Mouse (Mus musculus): ENCODE data around the gene Comt. TPM values are rescaled to one million over a fixed set of nuclear protein-coding genes. Genes with fewer than 3 reads are reported as not detected.

The Comt gene
- polyA plus RNA-seq, 1 experiment from 2014 or later: 98.1 TPM

DNA sequence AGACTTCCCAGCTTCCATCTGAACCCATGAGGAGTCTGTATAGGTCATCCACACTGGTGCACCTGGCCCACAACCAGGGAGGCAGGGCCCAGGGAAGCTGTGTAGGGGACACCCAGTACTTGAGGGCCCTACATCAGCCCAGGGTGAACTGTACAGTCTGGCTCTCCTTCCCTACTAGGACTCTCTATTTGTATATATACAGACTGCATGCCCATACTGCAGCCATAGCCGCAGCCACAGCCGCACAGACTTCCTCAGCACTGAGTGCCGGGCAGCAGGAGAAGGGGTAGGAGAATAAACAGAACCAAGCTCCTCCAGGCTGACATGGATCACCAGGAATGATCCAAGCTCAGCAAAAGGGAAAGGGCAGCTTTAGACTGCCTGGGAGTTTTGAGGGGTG is 34.2 kb upstream of the Comt start:
- H3K4me3 ChIP-seq (replicated peaks; ENCODE audit: low read length): no peak overlapping the region
- H3K4me2 ChIP-seq (ENCODE audit: low read length): no peak overlapping the region
- no peak overlapping the region for H3K9ac ChIP-seq (replicated peaks; ENCODE audit: low read depth, low read length)
- WGBS: 96% methylated on average over 3 of the region's 3 CpGs
- H3K27me3 ChIP-seq (replicated peaks; ENCODE audit: control insufficient read depth, insufficient read depth, low read length): no peaks in the 10 kb centered on the region
- no peak overlapping the region for H3K27ac ChIP-seq (ENCODE audit: low read length)
- no peak for ATAC-seq
- peaks cover 14% of the 10 kb centered on the region for H3K4me1 ChIP-seq (replicated peaks; ENCODE audit: control insufficient read depth, insufficient read depth, low read length)
- no peaks in the 10 kb centered on the region for H3K9me3 ChIP-seq (ENCODE audit: control insufficient read depth, low read length)
- H3K36me3 ChIP-seq (ENCODE audit: control insufficient read depth, insufficient read depth): no peaks in the 10 kb centered on the region

DNA sequence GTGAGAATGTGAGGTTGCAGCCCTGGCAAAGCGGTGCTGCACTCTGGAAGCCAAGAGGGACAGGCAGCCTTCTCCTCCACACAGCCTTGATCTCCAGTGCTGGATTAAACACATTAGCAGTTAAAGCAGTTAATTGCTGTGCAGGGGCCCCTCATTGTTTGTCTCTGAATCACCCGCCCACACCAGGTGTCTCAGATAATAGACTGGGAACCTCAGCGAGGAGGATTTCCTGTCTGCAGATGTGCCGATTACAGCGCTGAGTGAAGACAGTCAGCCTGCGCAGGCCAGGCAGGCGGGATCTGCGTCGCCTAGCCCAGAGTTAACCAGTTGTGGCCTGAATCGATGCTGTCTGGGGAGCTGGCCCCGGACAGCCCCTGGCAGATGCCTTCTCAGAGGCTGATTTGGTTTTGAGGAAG is 33.3 kb upstream of the Comt start:
- peaks cover 14% of the 10 kb centered on the region for H3K4me1 ChIP-seq (replicated peaks; ENCODE audit: control insufficient read depth, insufficient read depth, low read length)
- peak; percentile 87 for ATAC-seq
- no peaks in the 10 kb centered on the region for H3K27me3 ChIP-seq (replicated peaks; ENCODE audit: control insufficient read depth, insufficient read depth, low read length)
- no peaks in the 10 kb centered on the region for H3K36me3 ChIP-seq (ENCODE audit: control insufficient read depth, insufficient read depth)
- WGBS: 2% methylated on average over 11 of the region's 11 CpGs
- no peak overlapping the region; the same call in 1 of the 2 replicates for H3K9ac ChIP-seq (replicated peaks; ENCODE audit: low read depth, low read length)
- H3K9me3 ChIP-seq (ENCODE audit: control insufficient read depth, low read length): no peaks in the 10 kb centered on the region
- peak overlapping the region; percentile 37 for H3K4me2 ChIP-seq (ENCODE audit: low read length)
- peak overlapping the region; percentile 4; the same call in 1 of the 2 replicates for H3K4me3 ChIP-seq (replicated peaks; ENCODE audit: low read length)
- peak overlapping the region; percentile 8; the same call in 1 of the 2 replicates for H3K27ac ChIP-seq (ENCODE audit: low read length)

DNA sequence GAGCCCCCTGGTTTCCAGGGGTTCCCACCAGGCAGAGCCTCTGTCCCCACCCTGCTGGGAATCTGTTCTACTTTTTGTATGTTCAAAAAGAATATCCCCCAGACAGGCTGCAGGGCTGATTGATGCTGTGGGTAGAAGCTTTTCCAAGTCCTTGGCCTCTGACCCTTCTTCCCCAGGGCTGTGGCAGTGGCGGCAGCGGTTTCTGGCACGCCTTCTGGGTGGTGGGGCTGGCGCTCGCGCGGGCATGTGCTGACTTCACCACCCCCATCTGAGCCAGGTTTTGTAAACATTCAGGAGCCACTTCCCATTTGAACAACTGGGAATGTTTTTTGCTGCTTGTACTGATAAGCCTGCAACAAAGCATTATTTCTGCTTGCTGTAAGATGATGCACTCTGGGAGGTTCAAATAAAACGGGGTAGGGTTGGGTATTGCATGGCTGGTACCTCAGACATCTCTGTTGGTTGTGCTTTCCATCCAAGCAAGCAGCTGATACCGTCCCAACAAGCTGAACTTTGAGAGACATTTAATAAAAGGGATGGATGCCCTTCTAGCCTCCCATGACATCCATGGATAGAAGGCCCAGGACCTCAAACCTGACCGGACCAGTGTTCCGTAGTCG is 32.8 kb upstream of the Comt start:
- Histone ChIP-seq H3K9ac (replicated peaks; ENCODE audit: low read depth, low read length) (peak overlapping the region; percentile 39; the same call in 1 of the 2 replicates), H3K9me3 (ENCODE audit: control insufficient read depth, low read length) (no peaks in the 10 kb centered on the region), H3K4me1 (replicated peaks; ENCODE audit: control insufficient read depth, insufficient read depth, low read length) (peaks cover 14% of the 10 kb centered on the region), H3K27me3 (replicated peaks; ENCODE audit: control insufficient read depth, insufficient read depth, low read length) (no peaks in the 10 kb centered on the region), H3K4me2 (ENCODE audit: low read length) (peak overlapping the region; percentile 37), H3K4me3 (replicated peaks; ENCODE audit: low read length) (peak overlapping the region; percentile 4; the same call in 1 of the 2 replicates), H3K36me3 (ENCODE audit: control insufficient read depth, insufficient read depth) (no peaks in the 10 kb centered on the region), H3K27ac (ENCODE audit: low read length) (peak overlapping the region; percentile 8; the same call in 1 of the 2 replicates)
- ATAC-seq: peak; percentile 19; the same call in 1 of the 2 replicates
- 9% methylated on average over 12 of the region's 12 CpGs for WGBS

DNA sequence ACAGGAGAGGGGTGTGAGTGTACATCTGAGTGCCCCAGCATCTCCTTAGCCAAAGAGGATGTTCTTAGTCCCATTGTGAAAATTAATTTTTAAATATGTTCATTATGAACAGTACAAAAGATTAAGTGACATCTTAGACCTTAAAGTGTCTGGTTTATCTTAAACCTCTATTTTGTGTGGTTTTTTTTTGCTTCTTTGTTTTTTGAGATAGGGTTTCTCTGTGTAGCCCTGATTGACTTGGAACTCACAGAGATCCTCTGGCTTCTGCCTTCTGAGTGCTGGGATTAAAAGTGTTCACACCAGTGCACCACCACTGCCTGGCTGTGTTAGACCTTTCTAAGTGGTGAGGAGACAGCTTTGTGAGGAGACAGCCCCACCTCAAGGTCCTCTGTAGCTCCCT is 32.0 kb upstream of the Comt start:
- Histone ChIP-seq H3K36me3 (ENCODE audit: control insufficient read depth, insufficient read depth) (no peaks in the 10 kb centered on the region), H3K9ac (replicated peaks; ENCODE audit: low read depth, low read length) (no peak overlapping the region), H3K4me2 (ENCODE audit: low read length) (no peak overlapping the region), H3K27me3 (replicated peaks; ENCODE audit: control insufficient read depth, insufficient read depth, low read length) (no peaks in the 10 kb centered on the region), H3K4me1 (replicated peaks; ENCODE audit: control insufficient read depth, insufficient read depth, low read length) (peaks cover 14% of the 10 kb centered on the region), H3K4me3 (replicated peaks; ENCODE audit: low read length) (no peak overlapping the region), H3K9me3 (ENCODE audit: control insufficient read depth, low read length) (no peaks in the 10 kb centered on the region), H3K27ac (ENCODE audit: low read length) (no peak overlapping the region)
- ATAC-seq: no peak

DNA sequence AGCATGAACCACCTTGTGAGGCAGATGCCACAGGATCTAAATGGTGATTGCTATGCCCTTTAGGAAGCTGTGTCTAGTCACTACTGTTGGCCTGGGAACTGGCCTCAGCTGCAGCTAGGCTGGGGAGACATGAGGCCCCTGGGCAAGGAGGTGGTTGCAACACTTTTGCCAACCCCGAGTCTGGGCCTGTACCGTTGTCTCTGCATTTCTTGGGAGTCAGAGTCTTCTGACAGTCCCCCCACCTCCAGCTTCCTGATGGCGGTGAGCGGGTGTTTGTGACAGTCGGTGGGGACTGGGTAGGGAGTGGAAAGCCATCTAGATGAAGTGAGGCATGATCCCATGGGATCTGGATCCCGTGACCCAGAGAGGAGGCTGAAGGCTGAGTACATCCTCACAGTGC is 28.8 kb upstream of the Comt start:
- H3K4me2 ChIP-seq (ENCODE audit: low read length): no peak overlapping the region

DNA sequence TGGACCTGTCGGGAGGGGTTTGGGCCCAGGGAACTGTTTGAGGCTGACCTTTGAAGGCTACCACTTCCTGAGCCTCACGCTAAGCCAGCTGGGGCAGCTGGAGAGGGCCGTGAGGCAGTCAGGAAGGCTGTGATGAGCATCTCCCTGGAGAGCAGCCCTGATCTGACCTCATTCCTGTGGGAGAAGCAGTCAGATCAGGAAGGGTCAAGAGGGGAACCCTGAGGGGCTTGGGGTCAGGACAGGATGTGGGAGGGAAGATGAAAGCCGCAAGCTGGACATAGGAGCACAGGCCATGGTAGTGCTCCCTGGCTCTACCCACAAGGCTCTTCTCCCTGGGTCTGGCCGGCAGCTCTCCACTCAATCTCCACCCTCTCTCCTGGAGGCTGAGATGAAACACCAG is 27.2 kb upstream of the Comt start:
- Histone ChIP-seq H3K27me3 (replicated peaks; ENCODE audit: control insufficient read depth, insufficient read depth, low read length) (no peaks in the 10 kb centered on the region), H3K4me3 (replicated peaks; ENCODE audit: low read length) (no peak overlapping the region), H3K9me3 (ENCODE audit: control insufficient read depth, low read length) (no peaks in the 10 kb centered on the region), H3K4me1 (replicated peaks; ENCODE audit: control insufficient read depth, insufficient read depth, low read length) (peaks cover 5% of the 10 kb centered on the region), H3K4me2 (ENCODE audit: low read length) (no peak overlapping the region), H3K9ac (replicated peaks; ENCODE audit: low read depth, low read length) (no peak overlapping the region), H3K27ac (ENCODE audit: low read length) (no peak overlapping the region), H3K36me3 (ENCODE audit: control insufficient read depth, insufficient read depth) (no peaks in the 10 kb centered on the region)
- no peak for ATAC-seq
- 72% methylated on average over 5 of the region's 5 CpGs for WGBS

More for the DNA sequence above, 28.8 kb upstream of the Comt start:
- Histone ChIP-seq H3K4me1 (replicated peaks; ENCODE audit: control insufficient read depth, insufficient read depth, low read length) (peaks cover 18% of the 10 kb centered on the region), H3K36me3 (ENCODE audit: control insufficient read depth, insufficient read depth) (no peaks in the 10 kb centered on the region), H3K9ac (replicated peaks; ENCODE audit: low read depth, low read length) (no peak overlapping the region), H3K9me3 (ENCODE audit: control insufficient read depth, low read length) (no peaks in the 10 kb centered on the region), H3K27ac (ENCODE audit: low read length) (no peak overlapping the region), H3K4me3 (replicated peaks; ENCODE audit: low read length) (no peak overlapping the region), H3K27me3 (replicated peaks; ENCODE audit: control insufficient read depth, insufficient read depth, low read length) (no peaks in the 10 kb centered on the region)
- WGBS: 86% methylated on average over 6 of the region's 6 CpGs
- ATAC-seq: no peak

DNA sequence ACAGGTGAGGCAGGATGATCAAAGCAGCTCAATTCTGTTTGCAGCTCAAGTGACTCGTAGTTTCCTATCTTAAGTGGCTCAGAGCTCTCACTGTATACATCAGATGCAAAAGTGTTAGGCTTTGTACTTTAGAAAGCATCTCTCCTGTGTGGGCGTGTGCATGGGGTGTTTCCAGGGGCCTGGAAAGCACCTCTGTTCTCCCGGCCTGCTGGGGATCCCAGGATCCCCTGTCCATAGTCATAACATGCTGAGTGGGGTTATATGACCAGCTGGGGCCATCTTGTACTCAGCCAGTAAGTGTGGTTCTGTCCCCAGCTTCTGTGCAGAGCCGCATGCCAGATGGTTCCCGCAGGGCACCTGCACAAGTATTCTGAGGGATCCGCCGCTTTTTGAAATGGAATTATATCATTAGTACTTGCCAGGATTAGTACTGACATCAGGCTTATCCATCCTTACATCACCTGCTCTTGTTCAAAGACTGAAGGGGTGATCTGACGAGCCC is 25.8 kb upstream of the Comt start:
- WGBS: 72% methylated on average over 8 of the region's 8 CpGs
- Histone ChIP-seq H3K27me3 (replicated peaks; ENCODE audit: control insufficient read depth, insufficient read depth, low read length) (no peaks in the 10 kb centered on the region), H3K4me1 (replicated peaks; ENCODE audit: control insufficient read depth, insufficient read depth, low read length) (peaks cover 5% of the 10 kb centered on the region), H3K9me3 (ENCODE audit: control insufficient read depth, low read length) (no peaks in the 10 kb centered on the region), H3K4me3 (replicated peaks; ENCODE audit: low read length) (no peak overlapping the region), H3K36me3 (ENCODE audit: control insufficient read depth, insufficient read depth) (no peaks in the 10 kb centered on the region), H3K27ac (ENCODE audit: low read length) (no peak overlapping the region), H3K9ac (replicated peaks; ENCODE audit: low read depth, low read length) (no peak overlapping the region), H3K4me2 (ENCODE audit: low read length) (no peak overlapping the region)
- ATAC-seq: peak; percentile 43; the same call in 1 of the 2 replicates

DNA sequence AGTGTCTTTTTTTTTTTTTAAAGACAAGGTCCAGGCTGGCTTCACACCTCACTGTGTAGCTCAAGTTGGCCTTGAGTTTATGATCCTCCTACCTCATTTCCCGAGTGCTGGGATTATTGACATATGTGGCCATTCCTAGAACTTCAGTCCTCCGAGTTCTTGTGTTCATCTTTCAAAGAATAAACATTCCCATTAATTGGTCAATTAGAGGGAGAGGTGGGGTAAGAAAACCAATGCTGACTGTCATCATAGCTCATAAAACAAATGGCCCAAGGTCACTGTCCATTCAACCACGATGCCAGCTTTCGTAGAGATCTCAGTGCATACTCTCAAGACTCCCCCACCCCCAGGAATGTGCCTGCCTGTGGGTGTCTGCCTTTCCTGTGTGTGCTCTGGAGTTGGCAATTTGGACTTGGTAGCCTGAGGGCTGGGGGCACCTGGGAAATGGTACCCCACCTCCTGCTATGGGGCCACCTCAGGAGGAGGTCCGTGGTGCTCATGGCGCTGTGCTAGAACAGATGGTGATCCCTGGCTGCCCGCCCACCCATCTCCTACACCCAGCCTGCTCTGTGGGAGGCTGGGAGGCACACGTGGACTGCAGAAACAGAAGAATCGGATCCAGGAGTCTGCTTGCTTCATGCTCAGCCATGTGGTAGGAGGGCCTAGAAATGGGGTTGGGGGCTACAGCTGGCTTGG is 25.0 kb upstream of the Comt start:
- H3K27ac ChIP-seq (ENCODE audit: low read length): no peak overlapping the region

DNA sequence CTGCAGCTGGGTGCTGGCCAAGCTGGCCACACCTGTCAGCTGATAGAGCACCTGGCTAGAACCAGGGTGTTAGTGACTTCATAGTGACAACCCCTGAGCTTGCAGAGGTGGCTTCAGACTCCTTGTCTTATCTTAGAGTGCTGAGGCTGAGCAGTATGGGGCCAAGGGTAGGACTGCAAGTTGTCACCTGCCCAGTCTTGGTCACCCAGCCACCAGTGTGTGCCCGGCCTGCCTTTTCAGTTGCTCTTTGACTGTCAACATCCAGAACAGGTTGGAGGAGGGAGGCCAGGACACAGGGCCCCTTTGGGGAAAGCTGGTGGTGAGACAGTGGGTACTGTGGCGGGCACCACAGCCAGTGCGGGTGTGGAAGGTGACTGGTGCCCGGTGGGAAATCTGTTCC is 22.4 kb upstream of the Comt start:
- Histone ChIP-seq H3K27ac (ENCODE audit: low read length) (no peak overlapping the region), H3K4me2 (ENCODE audit: low read length) (no peak overlapping the region), H3K4me1 (replicated peaks; ENCODE audit: control insufficient read depth, insufficient read depth, low read length) (peaks cover 5% of the 10 kb centered on the region), H3K4me3 (replicated peaks; ENCODE audit: low read length) (no peak overlapping the region), H3K27me3 (replicated peaks; ENCODE audit: control insufficient read depth, insufficient read depth, low read length) (no peaks in the 10 kb centered on the region), H3K9me3 (ENCODE audit: control insufficient read depth, low read length) (no peaks in the 10 kb centered on the region), H3K9ac (replicated peaks; ENCODE audit: low read depth, low read length) (no peak overlapping the region), H3K36me3 (ENCODE audit: control insufficient read depth, insufficient read depth) (no peaks in the 10 kb centered on the region)
- no peak for ATAC-seq
- WGBS: 95% methylated on average over 4 of the region's 4 CpGs

More for the DNA sequence above, 25.0 kb upstream of the Comt start:
- WGBS: 54% methylated on average over 9 of the region's 9 CpGs
- no peak overlapping the region for H3K9ac ChIP-seq (replicated peaks; ENCODE audit: low read depth, low read length)
- H3K36me3 ChIP-seq (ENCODE audit: control insufficient read depth, insufficient read depth): no peaks in the 10 kb centered on the region
- no peaks in the 10 kb centered on the region for H3K9me3 ChIP-seq (ENCODE audit: control insufficient read depth, low read length)
- H3K4me2 ChIP-seq (ENCODE audit: low read length): no peak overlapping the region
- ATAC-seq: peak; percentile 58
- H3K4me3 ChIP-seq (replicated peaks; ENCODE audit: low read length): no peak overlapping the region
- H3K4me1 ChIP-seq (replicated peaks; ENCODE audit: control insufficient read depth, insufficient read depth, low read length): peaks cover 5% of the 10 kb centered on the region
- H3K27me3 ChIP-seq (replicated peaks; ENCODE audit: control insufficient read depth, insufficient read depth, low read length): no peaks in the 10 kb centered on the region
